Mouse (Mus musculus): ENCODE results near the gene Irak3.

- TF ChIP-seq MAFK (IDR thresholded peaks at IDR 0.05; ENCODE audit: insufficient read depth, low read depth, low read length) (no peak), ZC3H11A (IDR thresholded peaks at IDR 0.05; ENCODE audit: borderline replicate concordance, low read depth, low read length) (no peak), HCFC1 (IDR thresholded peaks at IDR 0.05; ENCODE audit: borderline replicate concordance, insufficient read depth, low read length) (no peak), ZNF384 (IDR thresholded peaks at IDR 0.05; ENCODE audit: low read depth, low read length) (no peak), CHD2 (IDR thresholded peaks at IDR 0.05; ENCODE audit: low read depth, low read length) (no peak)
These were observed 18.8 kb upstream of the Irak3 start for GRCm38 (mm10) chr10:120220776-120221175.
